Mouse (Mus musculus) cerebral cortex, adult 2 months (tissue): ENCODE results near the gene Atat1.

Experiments
- WGBS: fragments of 180-500 bp; shearing (Covaris S2); methylation state at CpG from one replicate; pipeline ENCODE4 v1.1.7; 2018; 5-methylcytosine and 5-hydroxymethylcytosine counted together

The Atat1 gene

DNA sequence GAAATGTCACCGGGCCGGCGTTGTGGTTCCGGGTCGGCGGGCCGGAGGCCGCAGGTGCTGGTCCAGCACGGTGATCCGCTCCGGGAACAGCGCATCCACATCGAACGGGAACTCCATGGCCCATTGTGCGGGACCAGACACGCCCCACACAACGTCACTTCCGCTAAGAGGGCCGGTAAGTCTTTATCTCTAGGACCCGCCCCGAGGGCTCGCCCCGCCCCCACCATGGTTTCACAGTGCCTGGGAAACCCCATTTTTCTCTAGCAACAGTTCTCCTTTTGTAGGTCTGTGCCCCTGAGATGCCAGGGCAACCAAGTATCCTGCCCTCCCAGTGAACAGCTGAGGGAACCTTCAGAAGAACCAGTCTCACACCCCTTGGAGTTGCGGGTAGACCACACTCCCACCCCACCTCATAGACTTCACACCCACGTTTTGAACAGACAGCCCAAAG lies at the start of gene Atat1:
Atat1 (minus strand) TSS at position 157 of the 451 bp plus-strand sequence.
- 2% methylated on average over 25 of the region's 25 CpGs for WGBS

DNA sequence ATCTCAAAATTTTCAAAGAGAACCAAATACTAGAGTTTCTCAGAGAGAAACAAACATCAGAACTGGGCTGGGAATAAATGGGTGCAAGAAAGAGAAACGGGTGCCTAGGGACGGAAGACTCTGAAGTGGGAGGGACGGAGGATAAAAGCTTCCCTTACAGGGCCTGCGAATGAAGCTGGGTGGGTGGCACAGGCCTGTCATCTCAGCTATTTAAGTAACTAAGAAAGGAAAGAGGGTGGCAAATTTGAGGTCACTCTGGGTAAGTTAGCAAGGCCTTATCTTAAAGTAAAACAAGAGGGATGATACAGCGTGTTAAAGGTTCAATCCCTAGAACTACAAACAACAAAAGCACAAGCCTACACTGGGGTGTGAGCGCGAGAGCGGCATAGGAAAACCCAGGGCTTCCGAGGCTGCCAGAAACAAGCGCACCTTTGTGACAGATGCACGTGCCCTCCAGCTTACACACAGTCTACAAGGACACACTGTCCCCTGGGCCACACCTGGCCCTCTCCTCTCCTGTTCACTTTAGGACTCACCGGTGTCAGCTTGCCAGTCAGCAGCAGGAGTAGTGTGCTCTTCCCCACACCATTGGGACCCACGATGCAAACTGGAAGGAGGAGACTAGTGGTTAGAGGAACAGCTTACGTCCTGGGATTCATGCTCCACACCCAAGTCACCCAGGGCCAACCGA lies 48.8 kb upstream of the Atat1 start:
- 80% methylated on average over 15 of the region's 15 CpGs for WGBS

- WGBS = 76% methylated on average over 8 of the region's 8 CpGs
Observed at GRCm38 (mm10) chr17:35954665-35955064, 44.8 kb upstream of the Atat1 start.

GRCm38 (mm10) chr17:35952559-35952958 lies 42.7 kb upstream of the Atat1 start:
- WGBS = 84% methylated on average over 3 of the region's 3 CpGs

DNA sequence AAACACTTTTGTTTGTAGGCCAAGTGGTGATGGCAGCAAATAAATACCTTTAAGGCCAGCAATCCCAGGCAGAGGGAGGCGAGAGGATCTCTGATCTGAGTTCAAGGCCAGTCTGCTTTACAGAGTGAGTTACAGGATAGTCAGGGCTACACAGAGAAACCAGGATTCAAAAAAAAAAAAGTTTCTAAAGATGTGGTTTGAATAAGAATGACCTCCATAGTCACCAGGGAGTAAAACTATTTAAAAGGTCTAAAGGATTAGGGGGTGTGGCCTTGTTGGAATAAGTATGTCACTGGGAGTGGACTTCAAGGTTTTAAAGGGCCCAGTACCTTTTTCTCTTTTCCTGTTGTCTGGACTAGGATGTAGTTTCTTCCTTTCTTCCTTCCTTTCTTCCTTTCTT lies 30.1 kb upstream of the Atat1 start:
- 70% methylated on average over 1 of the region's 1 CpGs for WGBS

DNA sequence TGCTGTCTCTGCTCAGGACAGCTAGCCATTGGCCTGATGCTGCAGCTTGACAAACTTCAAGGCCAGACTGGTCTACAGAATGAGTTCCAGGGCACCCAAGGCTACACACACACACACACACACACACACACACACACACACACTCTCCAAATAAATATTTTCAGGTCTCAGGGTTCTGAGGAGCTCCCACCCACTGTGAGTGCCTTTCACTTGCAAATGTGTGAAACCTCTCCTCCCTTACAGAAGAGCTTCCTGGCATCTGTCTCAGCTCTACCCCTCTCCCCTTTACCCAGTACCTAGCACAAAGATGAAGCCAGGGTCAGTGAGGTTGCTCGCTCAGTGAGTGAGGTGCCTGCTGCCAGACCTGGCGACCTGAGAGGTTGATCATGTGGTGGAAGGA lies 29.2 kb upstream of the Atat1 start:
- 68% methylated on average over 2 of the region's 2 CpGs for WGBS

DNA sequence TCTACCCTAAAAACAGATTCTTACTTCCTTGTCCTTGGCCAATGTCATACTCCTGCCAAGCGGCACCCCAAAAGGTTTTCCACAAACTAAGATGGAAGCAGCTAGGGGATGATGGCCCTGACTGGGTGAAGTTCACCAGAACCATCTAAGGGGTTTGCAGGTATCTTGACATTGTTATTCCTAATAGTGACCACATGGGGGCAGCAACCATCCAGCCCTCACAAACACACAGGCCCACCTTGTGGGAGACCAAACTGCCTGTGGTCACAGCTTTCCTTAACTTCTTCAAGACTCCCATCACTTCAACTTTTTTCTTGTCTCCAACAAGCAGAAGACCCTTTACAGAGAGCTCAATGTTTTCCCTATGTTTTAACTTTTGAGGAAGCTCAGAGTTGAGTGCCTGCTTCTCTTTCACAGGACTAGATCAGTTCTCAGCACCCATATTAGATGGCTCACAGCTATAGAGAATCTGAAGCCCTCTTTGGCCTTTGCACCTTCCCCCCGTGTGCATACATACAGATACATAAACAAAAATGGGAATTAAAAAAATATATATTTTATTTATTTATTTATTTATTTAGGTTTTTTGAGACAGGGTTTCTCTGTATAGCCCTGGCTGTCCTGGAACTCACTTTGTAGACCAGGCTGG lies 27.9 kb upstream of the Atat1 start:
- 39% methylated on average over 2 of the region's 2 CpGs for WGBS

- WGBS = 91% methylated on average over 14 of the region's 14 CpGs
Observed at GRCm38 (mm10) chr17:35935763-35936162, 25.9 kb upstream of the Atat1 start.

- 90% methylated on average over 4 of the region's 4 CpGs for WGBS
Observed at GRCm38 (mm10) chr17:35932608-35933007, 22.7 kb upstream of the Atat1 start.

DNA sequence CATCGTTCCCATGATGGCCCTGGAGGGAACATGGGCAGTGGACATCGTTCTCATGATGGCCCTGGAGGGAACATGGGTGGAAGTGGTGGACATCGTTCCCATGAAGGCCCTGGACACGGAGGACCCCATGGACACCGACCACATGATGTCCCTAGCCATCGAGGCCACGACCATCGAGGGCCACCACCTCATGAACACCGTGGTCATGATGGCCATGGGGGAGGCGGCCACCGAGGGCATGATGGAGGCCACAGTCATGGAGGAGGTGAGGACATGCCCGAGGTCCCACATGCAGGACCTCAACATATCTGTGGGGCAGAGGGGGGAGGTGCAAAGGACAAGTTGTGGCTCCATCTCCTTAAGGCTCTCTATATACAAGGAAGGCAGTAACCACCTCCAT lies 20.8 kb upstream of the Atat1 start:
- WGBS = 93% methylated on average over 12 of the region's 12 CpGs

GRCm38 (mm10) chr17:35929534-35929933 lies 19.7 kb upstream of the Atat1 start:
- 96% methylated on average over 2 of the region's 2 CpGs for WGBS

DNA sequence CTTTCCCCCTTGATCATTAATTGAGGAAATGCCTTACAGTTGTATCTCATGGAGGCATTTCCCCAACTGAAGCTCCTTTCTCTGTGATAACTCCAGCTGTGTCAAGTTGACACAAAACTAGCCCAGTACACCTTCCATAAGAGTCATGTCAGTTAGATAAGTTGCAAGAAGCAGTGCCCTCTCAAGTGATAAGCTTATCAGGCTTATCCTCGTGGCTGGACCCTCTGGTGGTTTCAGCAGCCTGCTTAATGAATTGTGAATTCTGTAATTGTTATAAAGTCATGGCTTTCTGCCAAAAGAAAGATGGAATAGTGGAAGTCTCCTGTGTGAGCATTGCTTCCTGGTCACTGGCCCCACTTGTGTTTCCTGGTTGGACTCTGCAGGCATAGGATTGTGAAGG lies 17.6 kb upstream of the Atat1 start:
- WGBS = 66% methylated on average over 1 of the region's 1 CpGs

DNA sequence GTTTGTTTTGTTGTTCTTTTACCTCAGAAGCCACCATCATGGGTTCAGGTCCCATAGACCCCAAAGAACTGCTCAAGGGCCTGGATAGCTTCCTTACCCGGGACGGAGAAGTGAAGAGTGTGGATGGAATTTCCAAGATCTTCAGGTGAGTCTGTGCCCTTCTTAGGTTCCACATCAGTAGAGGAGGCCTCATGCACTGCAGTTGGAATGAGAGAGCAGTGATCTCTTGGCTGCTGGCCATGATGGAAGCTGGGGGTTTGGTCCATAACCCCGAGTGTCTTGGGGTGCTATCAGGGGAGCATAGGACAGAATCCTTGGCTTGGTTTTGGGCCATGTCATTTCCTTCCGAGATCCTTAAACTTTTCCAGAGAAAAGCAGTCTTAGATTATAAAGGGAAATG lies 13.4 kb upstream of the Atat1 start:
- WGBS = 81% methylated on average over 4 of the region's 4 CpGs

DNA sequence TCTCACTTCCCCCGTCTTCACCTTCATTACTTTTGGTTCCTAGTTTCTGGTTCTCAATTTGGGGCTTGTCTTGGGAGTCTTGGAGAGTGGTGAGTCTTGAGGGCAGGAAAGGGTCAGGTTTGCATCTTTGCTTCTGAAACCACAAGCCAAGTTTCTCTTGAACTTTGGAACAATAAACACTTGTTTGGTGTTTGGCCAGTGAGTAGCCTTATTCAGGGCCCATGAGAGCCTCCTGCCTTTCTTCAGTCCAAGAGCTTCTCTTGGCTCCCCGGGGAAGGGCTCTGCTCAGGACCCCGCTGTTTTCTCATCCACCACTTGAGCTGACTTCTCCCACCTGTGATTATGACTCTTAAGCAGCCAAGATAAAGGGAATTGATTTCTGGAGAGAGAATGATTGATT lies 12.7 kb upstream of the Atat1 start:
- 53% methylated on average over 3 of the region's 3 CpGs for WGBS

DNA sequence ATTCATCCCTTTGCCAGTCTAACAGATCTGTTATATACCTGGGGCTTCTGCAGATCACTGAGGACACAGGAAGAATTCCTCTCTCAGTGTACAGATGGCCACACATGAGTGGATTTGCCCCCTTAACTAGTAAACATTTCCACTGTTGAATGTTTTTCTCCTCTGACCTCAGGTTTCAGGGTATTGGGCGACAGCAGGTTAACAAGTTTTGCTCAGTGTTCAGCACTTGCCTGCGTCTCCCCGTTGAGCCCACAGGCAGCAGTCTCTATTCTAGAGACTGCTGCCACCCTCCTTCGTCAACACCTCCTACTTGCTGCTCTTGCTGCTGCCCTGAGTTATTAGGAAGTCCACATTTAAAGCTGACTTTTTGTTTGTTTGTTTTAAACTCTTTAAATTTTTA lies 11.8 kb upstream of the Atat1 start:
- 24% methylated on average over 4 of the region's 4 CpGs for WGBS

- WGBS = 54% methylated on average over 5 of the region's 5 CpGs
Observed at GRCm38 (mm10) chr17:35920862-35921562, 11.1 kb upstream of the Atat1 start.

DNA sequence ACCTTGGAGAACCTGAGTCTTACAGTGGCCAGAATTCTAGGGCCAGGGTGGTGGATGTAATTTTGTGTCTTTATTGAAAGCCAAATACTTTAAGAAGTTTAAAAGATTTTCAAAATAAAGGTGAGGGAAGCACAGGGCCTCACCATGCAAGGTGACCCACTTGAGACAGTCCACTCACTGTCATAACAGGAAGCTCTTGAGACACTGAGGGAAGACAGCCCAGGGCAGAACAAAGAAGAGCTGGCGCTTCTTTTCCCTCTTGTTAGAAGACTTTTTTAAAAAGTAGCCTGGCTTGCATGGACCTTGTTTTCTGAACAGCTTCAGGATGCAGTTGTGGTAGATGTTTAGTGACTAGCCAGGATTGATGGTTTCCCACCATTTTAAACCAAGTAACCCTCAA lies 10.5 kb upstream of the Atat1 start:
- WGBS = 55% methylated on average over 1 of the region's 1 CpGs

GRCm38 (mm10) chr17:35919864-35920301 lies 10.0 kb upstream of the Atat1 start:
- WGBS = 24% methylated on average over 6 of the region's 6 CpGs

GRCm38 (mm10) chr17:35919060-35919715 lies 9.3 kb upstream of the Atat1 start:
- WGBS = under 1% methylated on average over 7 of the region's 7 CpGs

DNA sequence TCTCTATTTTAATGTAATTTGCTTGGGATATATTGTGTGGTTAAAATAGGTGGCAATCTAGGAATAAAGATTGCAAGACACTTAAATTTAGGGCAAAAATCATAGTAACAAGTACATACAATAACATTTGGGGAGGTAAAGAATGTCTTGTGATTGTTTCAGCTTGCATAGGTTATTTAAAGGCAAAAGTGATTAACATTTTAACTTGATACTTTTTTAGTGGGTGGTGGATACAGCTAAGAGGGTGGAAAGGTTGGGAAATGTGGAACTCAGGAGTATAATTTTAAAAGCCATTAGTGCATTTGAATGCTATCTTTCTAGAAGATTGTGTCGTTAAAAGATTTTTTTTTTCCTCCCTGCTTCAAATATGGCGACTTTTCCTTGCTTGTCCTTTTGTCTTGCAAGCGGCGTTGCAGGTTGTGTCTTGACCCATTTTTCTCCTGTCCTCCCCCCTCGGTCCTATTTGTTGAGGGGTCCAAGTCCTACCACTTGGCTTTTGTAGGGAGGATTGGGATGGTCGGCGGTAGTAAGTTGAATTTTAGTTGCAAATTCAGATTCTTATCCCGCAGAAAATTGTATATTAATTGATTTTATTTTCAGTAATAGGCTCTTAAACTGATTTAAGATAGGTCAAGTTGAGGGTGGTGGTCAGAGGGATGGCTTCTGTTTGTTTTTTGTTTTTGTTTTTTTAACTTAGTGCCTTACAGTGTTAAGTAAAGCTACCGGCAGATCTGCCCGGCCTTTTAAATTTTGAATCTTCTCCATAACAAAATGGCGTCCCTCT lies 8.6 kb upstream of the Atat1 start:
- WGBS = 1% methylated on average over 11 of the region's 11 CpGs

- WGBS = 0% methylated on average over 13 of the region's 13 CpGs
Observed at GRCm38 (mm10) chr17:35917463-35918251, 7.8 kb upstream of the Atat1 start.
